ENCODE assay signal across 8 mouse cellular contexts in the genomic region with DNA sequence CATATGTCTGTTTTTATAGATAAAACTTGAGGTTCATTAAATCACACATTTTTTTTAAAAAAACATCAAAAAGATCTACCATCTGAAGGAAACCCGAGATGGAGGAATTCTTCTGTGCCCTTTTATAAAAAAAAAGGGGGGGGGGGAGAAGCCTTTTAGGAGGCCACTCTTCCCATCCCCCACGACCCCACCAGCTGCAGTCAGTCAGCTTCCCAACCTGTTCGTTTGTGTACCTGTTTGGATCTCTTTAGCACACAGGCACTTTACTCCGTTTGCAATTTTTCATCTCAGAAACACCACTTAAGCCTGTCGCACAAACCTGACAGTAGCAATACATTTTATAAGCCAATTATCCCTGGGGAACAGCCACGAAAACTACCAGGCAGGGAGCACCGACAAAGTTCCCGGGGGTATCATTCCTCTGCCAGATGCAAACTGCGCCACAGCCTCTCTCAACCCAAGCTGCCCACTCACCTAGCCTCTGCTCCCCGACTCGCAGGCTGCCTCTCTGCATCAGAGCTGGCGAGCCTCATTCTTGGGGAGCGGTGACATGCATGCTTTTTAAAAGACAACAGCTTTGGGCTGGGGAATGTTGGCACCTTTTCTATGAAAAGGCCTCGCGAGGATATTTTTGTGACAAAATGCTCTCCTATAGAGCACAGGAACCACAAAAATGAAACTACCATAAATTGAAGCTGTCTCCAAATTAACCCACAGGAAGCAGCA. TPM values are rescaled to one million over a fixed set of nuclear protein-coding genes. Genes with fewer than 3 reads are reported as not detected.
A peak's percentile ranks its signal among the peaks of the same experiment; 100 is the strongest.
DNase-seq lines count a peak whose midpoint lies in the region; ATAC-seq and TF ChIP-seq lines count a peak whose summit lies in the region.

No protein-coding gene starts in this region.

- H3K9ac ChIP-seq in heart, embryonic 12.5 days, result no peak overlapping the region
- H3K9ac ChIP-seq in forebrain, embryonic 12.5 days, result no peak overlapping the region; the same call in 1 of the 2 replicates
- H3K9ac ChIP-seq in liver, embryonic 14.5 days (replicated peaks), result no peak overlapping the region

- H3K4me2 ChIP-seq in heart, embryonic 12.5 days, result peak overlapping the region; percentile 99
- H3K4me2 ChIP-seq in forebrain, embryonic 12.5 days, result peak overlapping the region; percentile 94
- H3K4me2 ChIP-seq in liver, embryonic 14.5 days (ENCODE audit: low read depth), result peak overlapping the region; percentile 72

- no peak for ATAC-seq in heart, embryonic 12.5 days (ENCODE audit: insufficient number of reproducible peaks, low FRiP score)
- no peak for ATAC-seq in forebrain, embryonic 12.5 days (ENCODE audit: low FRiP score)
- ATAC-seq in liver, embryonic 14.5 days (ENCODE audit: insufficient read depth), result no peak

- TF ChIP-seq CTCF in E14TG2a.4 (conservative IDR thresholded peaks at IDR 0.05; ENCODE audit: low read length), result no peak
- TF ChIP-seq CTCF in liver, embryonic 14.5 days (IDR thresholded peaks at IDR 0.05; ENCODE audit: low read depth), result no peak

- H3K9me3 ChIP-seq in heart, embryonic 12.5 days (replicated peaks), result no peaks in the 10 kb centered on the region
- H3K9me3 ChIP-seq in E14TG2a.4 (ENCODE audit: low read length), result peaks cover 9% of the 10 kb centered on the region
- no peaks in the 10 kb centered on the region for H3K9me3 ChIP-seq in forebrain, embryonic 12.5 days
- no peaks in the 10 kb centered on the region for H3K9me3 ChIP-seq in liver, embryonic 14.5 days (ENCODE audit: control insufficient read depth, low read length)

- H3K36me3 ChIP-seq in heart, embryonic 12.5 days, result no peaks in the 10 kb centered on the region
- H3K36me3 ChIP-seq in E14TG2a.4 (ENCODE audit: insufficient read depth, low read length), result no peaks in the 10 kb centered on the region
- H3K36me3 ChIP-seq in forebrain, embryonic 12.5 days (replicated peaks), result no peaks in the 10 kb centered on the region
- H3K36me3 ChIP-seq in liver, embryonic 14.5 days (replicated peaks; ENCODE audit: control insufficient read depth, insufficient read depth, low read depth), result no peaks in the 10 kb centered on the region

- peaks cover 11% of the 10 kb centered on the region for H3K4me1 ChIP-seq in heart, embryonic 12.5 days (replicated peaks)
- H3K4me1 ChIP-seq in E14TG2a.4 (replicated peaks; ENCODE audit: low read depth, low read length), result peaks cover 36% of the 10 kb centered on the region
- H3K4me1 ChIP-seq in forebrain, embryonic 12.5 days, result peaks cover 19% of the 10 kb centered on the region
- H3K4me1 ChIP-seq in liver, embryonic 14.5 days (replicated peaks; ENCODE audit: control insufficient read depth in 2 of 2, insufficient read depth in 2 of 2, low read length in 1 of 2), result no peaks in the 10 kb centered on the region; a peak in 1 of 4 replicates

- peak overlapping the region; percentile 76 for H3K4me3 ChIP-seq in heart, embryonic 12.5 days
- peak overlapping the region; percentile 82; the same call in 1 of the 2 replicates for H3K4me3 ChIP-seq in E14TG2a.4 (replicated peaks; ENCODE audit: low read length)
- peak overlapping the region; percentile 71 for H3K4me3 ChIP-seq in forebrain, embryonic 12.5 days (replicated peaks)
- H3K4me3 ChIP-seq in liver, embryonic 14.5 days (ENCODE audit: insufficient read depth in 1 of 2, low read depth in 2 of 2, low read length in 2 of 2), result peak overlapping the region in 1 of 2 experiments; percentile 62; a peak in 2 of 4 replicates

- peaks cover 78% of the 10 kb centered on the region for H3K27me3 ChIP-seq in heart, embryonic 12.5 days (replicated peaks)
- H3K27me3 ChIP-seq in E14TG2a.4 (ENCODE audit: insufficient read depth, low read length), result peaks cover 66% of the 10 kb centered on the region
- peaks cover 76% of the 10 kb centered on the region for H3K27me3 ChIP-seq in forebrain, embryonic 12.5 days
- peaks cover 59% of the 10 kb centered on the region for H3K27me3 ChIP-seq in liver, embryonic 14.5 days (ENCODE audit: control insufficient read depth, insufficient read depth, low read length)

- no peak for TF ChIP-seq EP300 in liver, embryonic 14.5 days (IDR thresholded peaks at IDR 0.05; ENCODE audit: low read depth)

- H3K27ac ChIP-seq in heart, embryonic 12.5 days (ENCODE audit: poor library complexity, severe bottlenecking), result no peak overlapping the region
- no peak overlapping the region for H3K27ac ChIP-seq in forebrain, embryonic 12.5 days
- H3K27ac ChIP-seq in liver, embryonic 14.5 days, result no peak overlapping the region

- 39% methylated on average over 15 of the region's 15 CpGs for WGBS in heart, embryonic 12.5 days
- WGBS in forebrain, embryonic 12.5 days, result 18% methylated on average over 15 of the region's 15 CpGs
- WGBS in liver, embryonic 14.5 days (ENCODE audit: insufficient replicate concordance), result 29% methylated on average over 15 of the region's 15 CpGs

- no peak for DNase-seq in heart, adult 18-20 months
- DNase-seq in liver, embryonic 14.5 days (ENCODE audit: low read depth in 3 of 3, low spot score in 3 of 3), result no peak
- no peak for DNase-seq in natural killer cell, adult 2 months (ENCODE audit: low spot score in 2 of 2)
- no peak for DNase-seq in left cerebral cortex, adult 9 months (ENCODE audit: low spot score in 2 of 2)
- DNase-seq in layer of hippocampus, postnatal 14 days (ENCODE audit: low spot score in 2 of 2), result no peak

RNA-seq across cellular contexts. Expression of a gene that starts 2.1 kb away (rescaled TPM):
- 0.29 and 0.31 TPM in 2 replicates for polyA plus RNA-seq in heart, embryonic 12.5 days (2016; fragmentation: Nextera tagmentation; extraction: Ambion mirVana)
- 1 to 10 TPM; 2.0 to 2.3 TPM for total RNA-seq in heart, adult 18-20 months (2021)
- 0.54 and 0.64 TPM in 2 replicates for polyA plus RNA-seq in forebrain, embryonic 12.5 days (2016; fragmentation: Nextera tagmentation; extraction: Ambion mirVana)
- polyA plus RNA-seq in liver, embryonic 14.5 days (2012; rRNA removed), result 1.9 and 2.2 TPM in 2 replicates
- polyA plus RNA-seq in liver, embryonic 14.5 days (2014; fragmentation: Nextera tagmentation; extraction: Ambion mirVana), result 2.1 and 2.6 TPM in 2 replicates
- total RNA-seq in layer of hippocampus, postnatal 14 days (2021), result 10 to 100 TPM; 14.8 to 18.4 TPM
